Mouse (Mus musculus) liver, adult 10 weeks (tissue): ENCODE results near the gene Wfdc16. TPM values are rescaled to one million over a fixed set of nuclear protein-coding genes. Genes with fewer than 3 reads are reported as not detected.

Experiments
- polyA plus RNA-seq: library from polyadenylated mRNA; stranded (reverse); fragments of 350-450 nt; fragmentation: Illumina TruSeq; extraction: RNeasy Lipid Tissue Mini Kit (QIAGEN cat#74804); gene quantifications from one replicate; pipeline ENCODE4 v1.2.3, GENCODE M21; 2014; ENCODE audit warnings: low read depth, low replicate concordance

The Wfdc16 gene
- 0.37 TPM for polyA plus RNA-seq

DNA sequence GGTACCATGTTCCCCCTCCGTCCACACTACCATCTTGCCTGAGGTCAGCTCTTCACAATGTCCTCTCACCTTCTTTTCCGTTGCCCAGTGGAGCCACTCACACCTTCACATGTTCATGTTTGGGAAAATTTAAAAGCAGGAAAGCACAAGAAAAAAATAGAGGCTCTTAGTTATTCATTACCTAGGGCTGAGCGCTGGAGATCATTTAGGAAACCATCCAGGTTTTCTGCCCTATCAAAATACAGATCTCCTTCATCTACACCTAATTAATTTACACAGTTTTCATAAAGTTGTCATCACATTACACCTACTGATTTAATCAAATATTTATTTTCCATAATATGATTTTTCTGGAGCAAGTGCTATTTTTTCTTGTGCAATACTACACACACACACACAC is at the start of gene Wfdc16:
Gene Wfdc16, minus strand, starts transcription at position 101 of the 400 bp plus-strand sequence.

DNA sequence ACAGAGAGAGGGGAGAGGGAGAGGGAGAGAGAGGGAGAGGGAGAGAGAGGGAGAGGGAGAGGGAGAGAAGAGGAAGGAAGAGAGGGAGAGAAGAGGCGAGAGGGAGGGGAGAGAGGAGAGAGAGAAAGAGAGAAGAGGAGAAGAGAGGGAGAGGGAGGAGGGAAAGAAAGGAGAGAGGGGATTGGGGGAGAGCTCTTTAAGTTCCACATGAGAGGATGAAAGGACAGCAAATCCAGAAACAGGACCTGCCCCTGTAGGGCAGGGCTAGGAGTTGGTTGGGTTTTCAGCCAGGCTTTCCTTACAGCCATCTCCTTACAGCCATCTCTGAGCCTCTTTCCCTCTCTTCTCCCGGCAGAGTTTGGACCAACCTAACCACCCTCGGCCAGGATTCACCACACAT is 46.2 kb upstream of the Wfdc16 start, which contains the start of gene Wfdc13:
Gene Wfdc13, plus strand, starts transcription at position 301 of the 400 bp plus-strand sequence.

DNA sequence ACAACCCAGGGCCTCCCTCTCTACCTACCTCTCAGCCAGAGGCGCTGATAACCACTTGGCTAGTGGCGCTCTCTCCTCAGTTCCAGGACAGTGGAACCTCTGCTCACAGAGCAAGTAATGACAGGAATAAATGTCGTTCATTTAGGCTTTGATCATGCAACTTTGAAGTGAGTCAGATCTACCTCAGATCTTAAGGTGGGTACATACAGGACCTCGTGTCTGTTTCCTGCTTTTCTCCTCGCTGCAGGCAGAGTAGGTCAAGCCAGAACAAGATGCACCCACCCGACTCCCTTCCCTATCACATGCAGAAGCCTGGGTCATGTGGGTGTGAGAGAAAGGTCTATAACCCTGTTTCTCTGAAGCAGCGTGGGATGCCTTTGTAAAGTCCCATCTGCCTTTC is 35.4 kb upstream of the Wfdc16 start, which contains the start of gene Wfdc11:
Gene Wfdc11, minus strand, starts transcription at position 101 of the 400 bp plus-strand sequence.

DNA sequence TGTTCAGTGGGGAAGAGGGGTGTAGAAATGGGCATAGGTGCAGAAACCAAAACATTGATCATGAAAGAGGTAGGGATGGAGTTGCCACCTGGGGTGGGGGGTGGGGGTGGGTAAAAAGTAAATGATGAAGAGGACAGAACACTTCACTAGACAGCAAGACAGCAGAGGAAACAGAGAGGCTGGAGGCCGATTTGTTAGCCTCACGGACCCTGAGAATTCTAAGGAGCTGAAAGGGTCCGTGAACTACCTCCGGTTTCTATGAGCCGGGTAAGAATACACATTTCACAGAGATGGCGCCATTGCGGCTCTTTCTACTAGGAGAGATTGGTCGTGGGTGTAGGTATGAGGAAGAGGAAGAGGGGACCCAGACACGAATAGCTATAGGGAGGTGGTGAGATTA is 17.9 kb upstream of the Wfdc16 start, which contains the start of gene Wfdc9:
Gene Wfdc9, minus strand, starts transcription at position 101 of the 400 bp plus-strand sequence.

DNA sequence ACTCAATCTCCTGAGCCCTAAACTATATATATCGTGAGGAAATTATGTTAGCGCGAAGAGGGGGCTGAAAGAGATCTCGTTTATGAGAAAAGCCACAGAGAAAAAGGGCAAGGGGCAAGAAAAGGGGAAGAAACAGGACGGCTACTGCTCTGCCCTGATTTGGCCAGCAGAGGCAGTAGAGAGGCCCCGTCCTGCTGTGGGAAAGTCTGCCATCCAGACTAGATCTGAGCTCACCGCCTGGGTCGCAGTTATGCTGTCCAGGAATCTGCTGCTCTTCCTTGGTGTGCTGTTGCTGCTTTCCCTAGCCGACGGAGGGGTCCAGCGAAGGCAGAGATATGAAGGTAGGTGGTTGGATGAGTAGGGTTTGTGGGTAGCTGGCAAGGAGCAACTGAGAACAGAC is 17.3 kb upstream of the Wfdc16 start, which contains the start of gene Wfdc10:
Gene Wfdc10, plus strand, starts transcription at position 189 of the 400 bp plus-strand sequence.

DNA sequence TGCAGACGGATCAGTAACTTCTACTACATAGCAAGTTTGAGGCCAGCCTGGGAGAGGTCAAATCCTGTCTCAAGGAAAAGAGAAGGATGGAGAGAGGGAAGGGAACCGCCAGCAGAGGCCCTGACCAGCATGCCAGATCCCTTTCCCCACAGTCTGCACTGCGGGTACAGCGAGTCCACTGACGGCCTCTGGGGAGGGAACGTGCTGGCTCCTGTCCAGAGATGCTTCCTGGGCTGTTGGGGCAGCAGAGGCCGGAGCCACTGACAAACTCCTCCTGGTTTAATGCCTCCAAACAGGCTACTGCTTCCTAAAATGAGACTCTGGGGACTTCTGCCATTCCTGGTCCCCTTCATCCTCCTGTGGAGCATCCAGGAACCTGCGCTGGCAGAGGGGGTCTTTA is 25.1 kb downstream of the Wfdc16 start, which contains the start of the genes Wfdc6b and Wfdc8:
Gene Wfdc6b, plus strand, starts transcription at position 52 of the 400 bp plus-strand sequence.
Gene Wfdc8, minus strand, starts transcription at position 156 of the 400 bp plus-strand sequence.

DNA sequence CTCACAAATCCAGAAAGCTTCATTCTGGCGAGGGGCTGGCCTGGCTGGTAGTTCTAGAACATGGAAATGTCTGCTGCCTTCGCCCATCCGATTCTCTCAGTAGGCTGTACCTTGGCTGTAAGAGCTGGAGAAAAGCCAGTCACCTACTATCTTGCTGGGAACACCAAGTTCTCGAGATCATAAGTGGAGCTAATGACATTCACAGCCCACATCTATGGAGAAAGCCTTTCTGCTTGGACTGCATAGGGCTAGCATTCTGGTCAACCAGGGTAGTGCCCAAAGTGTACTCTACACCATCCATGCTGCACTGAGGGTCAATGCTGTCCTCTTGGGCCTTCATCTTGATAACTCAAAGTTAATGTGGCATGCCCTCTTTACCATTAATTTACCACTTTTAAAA is 45.1 kb downstream of the Wfdc16 start, which contains the start of gene Eppin:
Gene Eppin, minus strand, starts transcription at position 101 of the 400 bp plus-strand sequence.

DNA sequence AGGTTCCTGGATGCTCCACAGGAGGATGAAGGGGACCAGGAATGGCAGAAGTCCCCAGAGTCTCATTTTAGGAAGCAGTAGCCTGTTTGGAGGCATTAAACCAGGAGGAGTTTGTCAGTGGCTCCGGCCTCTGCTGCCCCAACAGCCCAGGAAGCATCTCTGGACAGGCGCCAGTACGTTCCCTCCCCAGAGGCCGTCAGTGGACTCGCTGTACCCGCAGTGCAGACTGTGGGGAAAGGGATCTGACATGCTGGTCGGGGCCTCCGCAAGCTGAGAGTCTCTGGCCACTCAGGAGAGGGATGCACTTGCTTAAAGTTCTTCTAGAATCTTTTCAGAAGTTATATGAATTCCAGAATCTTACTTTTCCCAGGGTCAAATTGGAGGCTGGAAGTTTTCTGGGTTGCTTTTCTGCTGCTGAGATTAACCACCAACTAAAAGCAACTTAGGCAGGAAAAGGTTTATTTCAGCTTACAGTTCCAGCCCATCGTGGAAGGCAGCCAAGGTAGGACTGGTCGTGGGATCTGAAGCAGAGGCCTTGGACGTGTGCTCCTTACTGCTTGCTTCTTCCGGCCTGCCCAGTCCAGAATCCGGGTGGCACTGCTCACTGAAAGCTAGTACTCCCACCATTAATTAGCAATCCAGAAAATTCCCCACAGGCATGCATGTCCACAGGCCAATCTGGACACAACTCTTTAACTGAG is 53.4 kb downstream of the Wfdc16 start, which contains the start of gene Wfdc6a:
Gene Wfdc6a, minus strand, starts transcription at position 423 of the 701 bp plus-strand sequence.

Other genes starting within 250 kb of the Wfdc16 start
- 0.66 TPM for gene Slpi, start 249.7 kb downstream of the Wfdc16 start, polyA plus RNA-seq
- not detected for gene Rbpjl, start 235.7 kb downstream of the Wfdc16 start, polyA plus RNA-seq
- gene Matn4, start 233.6 kb downstream of the Wfdc16 start, polyA plus RNA-seq = not detected
- gene Sdc4, start 194.9 kb downstream of the Wfdc16 start, polyA plus RNA-seq = 223 TPM
- gene Sys1, start 181.8 kb downstream of the Wfdc16 start, polyA plus RNA-seq = 7.8 TPM
- gene Gm20458, start 177.8 kb downstream of the Wfdc16 start, polyA plus RNA-seq = not detected
- gene Trp53tg5, start 165.1 kb downstream of the Wfdc16 start, polyA plus RNA-seq = not detected
- gene Dbndd2, start 152.7 kb downstream of the Wfdc16 start, polyA plus RNA-seq = 2.1 TPM
- 7.5 TPM for gene Pigt, start 141.3 kb downstream of the Wfdc16 start, polyA plus RNA-seq
- not detected for gene Wfdc2, start 76.4 kb downstream of the Wfdc16 start, polyA plus RNA-seq
- gene Spint3, start 65.3 kb downstream of the Wfdc16 start, polyA plus RNA-seq = not detected
- not detected for gene Wfdc6a, start 53.3 kb downstream of the Wfdc16 start, polyA plus RNA-seq
- not detected for gene Eppin, start 45.2 kb downstream of the Wfdc16 start, polyA plus RNA-seq
- gene Wfdc6b, start 25.3 kb downstream of the Wfdc16 start, polyA plus RNA-seq = not detected
- gene Wfdc8, start 25.2 kb downstream of the Wfdc16 start, polyA plus RNA-seq = not detected
- gene Wfdc10, start 17.2 kb upstream of the Wfdc16 start, polyA plus RNA-seq = not detected
- not detected for gene Wfdc9, start 17.8 kb upstream of the Wfdc16 start, polyA plus RNA-seq
- not detected for gene Wfdc11, start 35.3 kb upstream of the Wfdc16 start, polyA plus RNA-seq
- gene Wfdc13, start 46.3 kb upstream of the Wfdc16 start, polyA plus RNA-seq = not detected
- not detected for gene Spint4, start 59.7 kb upstream of the Wfdc16 start, polyA plus RNA-seq
- not detected for gene Spint5, start 76.5 kb upstream of the Wfdc16 start, polyA plus RNA-seq
- not detected for gene Wfdc3, start 107.1 kb upstream of the Wfdc16 start, polyA plus RNA-seq
- 1.6 TPM for gene Dnttip1, start 107.2 kb upstream of the Wfdc16 start, polyA plus RNA-seq
- gene Ube2c, start 131.1 kb upstream of the Wfdc16 start, polyA plus RNA-seq = not detected
- not detected for gene Tnnc2, start 141.2 kb upstream of the Wfdc16 start, polyA plus RNA-seq
- 1.1 TPM for gene Snx21, start 147.0 kb upstream of the Wfdc16 start, polyA plus RNA-seq
- 0.93 TPM for gene Acot8, start 166.1 kb upstream of the Wfdc16 start, polyA plus RNA-seq
- gene Zswim3, start 166.3 kb upstream of the Wfdc16 start, polyA plus RNA-seq = 0.90 TPM
- gene Zswim1, start 183.9 kb upstream of the Wfdc16 start, polyA plus RNA-seq = 0.95 TPM
- gene Spata25, start 189.7 kb upstream of the Wfdc16 start, polyA plus RNA-seq = not detected
- 46.3 TPM for gene Ctsa, start 194.1 kb upstream of the Wfdc16 start, polyA plus RNA-seq
- not detected for gene Neurl2, start 194.7 kb upstream of the Wfdc16 start, polyA plus RNA-seq
- 3.6 TPM for gene Pltp, start 218.9 kb upstream of the Wfdc16 start, polyA plus RNA-seq
- gene Pcif1, start 240.5 kb upstream of the Wfdc16 start, polyA plus RNA-seq = 3.5 TPM